Mouse (Mus musculus): ENCODE results near the gene Olfr823. TPM values are rescaled to one million over a fixed set of nuclear protein-coding genes. Genes with fewer than 3 reads are reported as not detected.
"Not testable (repeated sequence)": the region's sequence is repeated elsewhere in the genome, so short reads cannot be mapped to it uniquely, and the experiment has no call there.

Olfr823 gene
- total RNA-seq (2021) (not detected), polyA plus RNA-seq (2012; rRNA removed) (not detected in 2 replicates)
- long read RNA-seq: 0 reads

DNA sequence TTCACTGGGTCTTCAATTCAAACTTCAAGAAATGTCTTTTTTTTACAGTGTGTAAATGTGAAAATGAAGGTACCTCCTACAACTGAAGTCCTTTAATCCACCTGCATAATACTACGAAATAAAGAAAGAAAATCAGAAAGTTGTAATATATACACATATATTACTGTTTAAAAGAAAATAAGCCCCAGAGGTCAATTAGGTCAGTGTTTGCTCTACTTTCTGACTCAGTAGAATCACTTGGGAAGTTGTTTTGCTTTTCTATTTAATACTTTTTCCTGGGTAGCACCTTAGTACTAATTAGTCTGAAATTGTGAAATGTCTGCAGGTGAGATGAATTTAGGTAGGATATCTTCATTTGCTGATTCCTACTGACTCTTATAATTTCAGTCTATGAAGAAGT is at the start of gene Olfr823:
Gene Olfr823 (minus strand): TSS at position 101 of the 400 bp plus-strand sequence.
- DNase-seq: not testable (repeated sequence)

GRCm38 (mm10) chr10:130144121-130144520 is 28.9 kb upstream of the Olfr823 start:
- DNase-seq: no peak

DNA sequence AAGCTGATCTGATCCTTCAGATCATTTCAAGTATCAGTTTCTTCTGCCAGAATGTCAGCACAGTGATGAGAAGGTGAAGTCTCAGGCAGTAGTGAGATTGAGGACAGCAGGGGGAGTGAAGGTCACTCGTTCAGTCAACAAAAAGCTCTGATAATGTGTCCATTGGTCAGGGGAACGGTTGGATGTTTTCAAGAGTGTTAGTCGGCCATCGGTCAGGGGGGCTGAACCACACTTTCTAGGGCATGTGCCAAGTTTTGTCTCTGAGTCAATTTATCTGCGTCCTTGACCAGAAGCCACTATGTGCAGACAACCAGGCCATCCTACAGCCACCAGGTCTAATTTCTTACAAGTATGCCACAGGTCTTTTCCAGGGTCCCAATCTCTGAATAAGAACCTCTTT is 27.3 kb upstream of the Olfr823 start:
- DNase-seq: peak; percentile 75

- DNase-seq: no peak
These were observed 19.6 kb upstream of the Olfr823 start for GRCm38 (mm10) chr10:130134811-130135210.

GRCm38 (mm10) chr10:130129900-130130299 is 14.7 kb upstream of the Olfr823 start, which contains the start of gene Olfr824:
Olfr824 (minus strand) TSS chr10:130130000.
- not testable (repeated sequence) for DNase-seq

DNA sequence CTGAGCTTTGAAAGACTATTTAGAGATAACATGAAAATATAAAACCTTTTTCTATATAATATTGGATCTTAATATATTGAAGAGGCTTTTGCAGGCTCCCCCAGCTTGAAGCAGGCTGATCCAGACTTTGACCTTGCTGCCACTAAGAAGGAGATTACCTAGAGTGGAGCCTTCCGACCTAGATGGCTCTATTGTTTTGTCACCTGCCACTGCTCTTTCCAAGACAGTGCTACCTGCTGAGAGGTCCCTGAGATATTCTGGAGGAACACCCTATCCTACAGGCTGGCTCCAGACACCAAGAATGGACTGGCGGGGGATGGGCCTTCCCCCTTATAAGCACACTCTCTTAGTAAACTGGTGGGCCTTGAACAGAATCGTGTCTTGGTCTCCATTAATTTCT is 862 bp upstream of the Olfr823 start:
- not testable (repeated sequence) for DNase-seq

DNA sequence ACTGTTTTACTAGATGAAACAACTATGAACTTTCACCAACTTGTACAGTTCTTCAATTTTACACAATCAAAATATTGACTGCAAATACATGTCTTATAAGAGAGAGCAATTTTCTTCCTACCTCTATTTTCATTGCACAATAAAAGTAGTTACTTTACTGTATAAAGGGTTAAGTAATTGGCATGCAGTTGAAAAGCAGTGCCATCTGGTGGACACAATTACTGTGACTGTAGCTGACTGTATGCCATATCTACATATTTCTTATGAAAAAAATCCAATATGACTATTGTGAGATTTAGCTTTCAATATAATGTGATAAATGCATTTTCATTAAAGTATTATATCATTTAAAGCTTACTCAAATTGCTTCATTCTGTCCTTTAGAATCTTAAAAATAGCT is 19.1 kb downstream of the Olfr823 start:
- no peak for DNase-seq

DNA sequence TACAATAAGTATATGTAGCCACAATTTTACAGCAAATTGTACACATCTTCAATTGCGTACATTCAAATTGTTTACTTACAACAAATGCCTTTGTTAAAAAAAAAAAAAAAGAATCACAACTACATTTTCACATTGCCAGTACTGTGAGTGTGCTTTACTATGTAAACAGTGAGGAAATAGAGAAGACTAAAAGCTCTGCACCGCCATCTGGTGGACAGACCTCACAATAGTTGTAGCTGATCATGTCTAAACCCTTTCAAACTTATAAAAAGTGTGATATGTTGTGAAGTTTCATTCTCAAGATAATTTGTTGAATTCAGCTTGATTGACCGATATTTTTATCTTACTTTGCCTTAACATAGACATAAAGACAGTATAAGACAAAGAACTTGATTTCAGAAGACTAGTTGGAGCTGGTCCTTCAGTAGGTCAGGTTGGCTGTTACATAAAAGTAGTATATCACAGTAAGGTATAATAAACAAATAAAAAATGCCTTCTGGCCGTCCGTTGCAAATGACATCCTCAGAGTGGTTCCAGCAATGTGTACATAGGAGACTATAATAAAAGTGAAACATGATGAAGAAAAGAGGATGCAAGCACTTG is 22.2 kb downstream of the Olfr823 start:
- DNase-seq: peak; percentile 33

- no peak for DNase-seq
These were observed 44.3 kb downstream of the Olfr823 start, which contains the start of gene Olfr822 for GRCm38 (mm10) chr10:130070910-130071309. Olfr822 (plus strand) TSS chr10:130071210.

Other genes with a start within 250 kb of the Olfr823 start
- not detected for gene Olfr814, start 235.5 kb downstream of the Olfr823 start, total RNA-seq (2021)
- not detected in 2 replicates for gene Olfr814, start 235.5 kb downstream of the Olfr823 start, polyA plus RNA-seq (2012; rRNA removed)
- gene Olfr815, start 209.5 kb downstream of the Olfr823 start, total RNA-seq (2021): not detected
- not detected in 2 replicates for gene Olfr815, start 209.5 kb downstream of the Olfr823 start, polyA plus RNA-seq (2012; rRNA removed)
- gene Olfr816, start 199.8 kb downstream of the Olfr823 start, total RNA-seq (2021): not detected
- not detected in 2 replicates for gene Olfr816, start 199.8 kb downstream of the Olfr823 start, polyA plus RNA-seq (2012; rRNA removed)
- not detected for gene Olfr818, start 166.3 kb downstream of the Olfr823 start, total RNA-seq (2021)
- not detected in 2 replicates for gene Olfr818, start 166.3 kb downstream of the Olfr823 start, polyA plus RNA-seq (2012; rRNA removed)
- not detected for gene Olfr819, start 148.1 kb downstream of the Olfr823 start, total RNA-seq (2021)
- not detected in 2 replicates for gene Olfr819, start 148.1 kb downstream of the Olfr823 start, polyA plus RNA-seq (2012; rRNA removed)
- not detected for gene Olfr247, start 139.2 kb downstream of the Olfr823 start, total RNA-seq (2021)
- gene Olfr247, start 139.2 kb downstream of the Olfr823 start, polyA plus RNA-seq (2012; rRNA removed): not detected in 2 replicates
- gene Gm10310, start 130.3 kb downstream of the Olfr823 start, total RNA-seq (2021): not detected
- gene Gm10310, start 130.3 kb downstream of the Olfr823 start, polyA plus RNA-seq (2012; rRNA removed): not detected in 2 replicates
- not detected for gene Olfr820, start 102.8 kb downstream of the Olfr823 start, total RNA-seq (2021)
- not detected in 2 replicates for gene Olfr820, start 102.8 kb downstream of the Olfr823 start, polyA plus RNA-seq (2012; rRNA removed)
- gene Olfr821, start 85.0 kb downstream of the Olfr823 start, total RNA-seq (2021): not detected
- gene Olfr821, start 85.0 kb downstream of the Olfr823 start, polyA plus RNA-seq (2012; rRNA removed): not detected in 2 replicates
- not detected for gene Olfr822, start 44.2 kb downstream of the Olfr823 start, total RNA-seq (2021)
- not detected in 2 replicates for gene Olfr822, start 44.2 kb downstream of the Olfr823 start, polyA plus RNA-seq (2012; rRNA removed)
- gene Olfr824, start 14.6 kb upstream of the Olfr823 start, total RNA-seq (2021): not detected
- gene Olfr824, start 14.6 kb upstream of the Olfr823 start, polyA plus RNA-seq (2012; rRNA removed): not detected in 2 replicates
- gene Olfr825, start 51.4 kb upstream of the Olfr823 start, total RNA-seq (2021): not detected
- gene Olfr825, start 51.4 kb upstream of the Olfr823 start, polyA plus RNA-seq (2012; rRNA removed): not detected in 2 replicates
- not detected for gene Olfr826, start 68.8 kb upstream of the Olfr823 start, total RNA-seq (2021)
- not detected in 2 replicates for gene Olfr826, start 68.8 kb upstream of the Olfr823 start, polyA plus RNA-seq (2012; rRNA removed)
- not detected for gene Olfr827, start 99.0 kb upstream of the Olfr823 start, total RNA-seq (2021)
- not detected in 2 replicates for gene Olfr827, start 99.0 kb upstream of the Olfr823 start, polyA plus RNA-seq (2012; rRNA removed)
- gene Neurod4, start 164.9 kb upstream of the Olfr823 start, total RNA-seq (2021): 1 to 10 TPM in 1 of 2 experiments, under 1 TPM in 1; 0.61 to 1.1 TPM
- gene Neurod4, start 164.9 kb upstream of the Olfr823 start, polyA plus RNA-seq (2012; rRNA removed): 0.08 TPM in 1 of 2 replicates, not detected in the other
- under 1 TPM; 0.35 to 0.90 TPM for gene Tespa1, start 207.5 kb upstream of the Olfr823 start, total RNA-seq (2021)
- gene Tespa1, start 207.5 kb upstream of the Olfr823 start, polyA plus RNA-seq (2012; rRNA removed): 0.09 TPM in 1 of 2 replicates, not detected in the other